Mouse (Mus musculus): Measurements from ENCODE around the gene Nup210. TPM values are rescaled to one million over a fixed set of nuclear protein-coding genes. Genes with fewer than 3 reads are reported as not detected.

The Nup210 gene
- total RNA-seq, 2 experiments from 2014 or later, result 2.3 to 4.8 TPM

- DNase-seq, result no peak
- intact Hi-C loops (cut with DNase I), result no loop called here
Observed at GRCm38 (mm10) chr6:91046184-91046583, 70.4 kb downstream of the Nup210 start.

GRCm38 (mm10) chr6:91044628-91045331 is 71.8 kb downstream of the Nup210 start:
- intact Hi-C loops (cut with DNase I), result no loop called here
- no peak for DNase-seq

- DNase-seq, result no peak
- intact Hi-C loops (cut with DNase I), result no loop called here
Observed at GRCm38 (mm10) chr6:91041287-91041686, 75.3 kb downstream of the Nup210 start.

GRCm38 (mm10) chr6:91028256-91028655 is 88.4 kb downstream of the Nup210 start:
- no peak for DNase-seq
- intact Hi-C loops (cut with DNase I), result no loop called here

- DNase-seq, result no peak
- intact Hi-C loops (cut with DNase I), result no loop called here
Observed at GRCm38 (mm10) chr6:91020810-91021209, 95.8 kb downstream of the Nup210 start.

GRCm38 (mm10) chr6:91016600-91017230 is 99.9 kb downstream of the Nup210 start:
- intact Hi-C loops (cut with DNase I), result no loop called here
- DNase-seq, result no peak

GRCm38 (mm10) chr6:91014198-91014958 is 102.3 kb downstream of the Nup210 start:
- intact Hi-C loops (cut with DNase I), result no loop called here

GRCm38 (mm10) chr6:91012458-91012857 is 104.2 kb downstream of the Nup210 start:
- intact Hi-C loops (cut with DNase I), result no loop called here
- no peak for DNase-seq

More at GRCm38 (mm10) chr6:91014198-91014958, 102.3 kb downstream of the Nup210 start:
- no peak for DNase-seq

- intact Hi-C loops (cut with DNase I), result no loop called here
Observed at GRCm38 (mm10) chr6:91011568-91011967, 105.1 kb downstream of the Nup210 start.

GRCm38 (mm10) chr6:91008284-91008830 is 108.3 kb downstream of the Nup210 start:
- DNase-seq, result no peak
- intact Hi-C loops (cut with DNase I), result no loop called here

More at GRCm38 (mm10) chr6:91011568-91011967, 105.1 kb downstream of the Nup210 start:
- peak in 1 of 2 experiments; percentile 5 for DNase-seq

GRCm38 (mm10) chr6:91007207-91007606 is 109.4 kb downstream of the Nup210 start:
- intact Hi-C loops (cut with DNase I), result no loop called here
- DNase-seq, result no peak

GRCm38 (mm10) chr6:91004157-91004556 is 112.5 kb downstream of the Nup210 start:
- no peak for DNase-seq
- intact Hi-C loops (cut with DNase I), result no loop called here

- intact Hi-C loops (cut with DNase I), result no loop called here
- no peak for DNase-seq
Observed at GRCm38 (mm10) chr6:91003310-91003995, 113.2 kb downstream of the Nup210 start.

GRCm38 (mm10) chr6:91001566-91001965 is 115.1 kb downstream of the Nup210 start:
- intact Hi-C loops (cut with DNase I), result no loop called here
- no peak for DNase-seq

GRCm38 (mm10) chr6:91000819-91001525 is 115.7 kb downstream of the Nup210 start:
- intact Hi-C loops (cut with DNase I), result no loop called here
- DNase-seq, result no peak

GRCm38 (mm10) chr6:90999176-90999575 is 117.5 kb downstream of the Nup210 start:
- intact Hi-C loops (cut with DNase I), result no loop called here
- no peak for DNase-seq

- no peak for DNase-seq
- intact Hi-C loops (cut with DNase I), result no loop called here
Observed at GRCm38 (mm10) chr6:90997025-90997424, 119.6 kb downstream of the Nup210 start.

GRCm38 (mm10) chr6:90996181-90996580 is 120.4 kb downstream of the Nup210 start:
- intact Hi-C loops (cut with DNase I), result no loop called here
- no peak for DNase-seq

- peak; percentile 63 to 65 for DNase-seq
- intact Hi-C loops (cut with DNase I), result loop anchor here (5.0 kb wide), 1 partner anchor 106 kb away; no protein-coding TSS in a partner anchor
Observed at GRCm38 (mm10) chr6:90988648-90989317, 127.8 kb downstream of the Nup210 start, which contains the start of gene Iqsec1. Gene Iqsec1, minus strand, starts transcription at chr6:90988685.

Data from heart, postnatal 36 days (tissue).